Mouse (Mus musculus) megakaryocyte, embryonic 14.5 days (primary cell): ENCODE measurements around the gene Wfs1.

Source experiments
- FLI1 ChIP-seq: IDR thresholded peaks from 2 replicates; pipeline ENCODE4 v1.6.1; 2012; ENCODE audit warnings: low read length, inconsistent platforms, mixed read lengths
- GATA1 ChIP-seq: IDR thresholded peaks from 3 replicates; pipeline ENCODE4 v1.6.1; 2012; ENCODE audit warnings: mixed read lengths, low read length, inconsistent platforms, borderline replicate concordance

- TF ChIP-seq GATA1 (no peak), FLI1 (no peak)
Observed at GRCm38 (mm10) chr5:36945713-36946112, 43.3 kb downstream of the Wfs1 start.
